Mouse (Mus musculus) heart, adult 11 months (tissue): ENCODE results near the gene Olfr1242.

Experiments used
- DNase-seq: peaks from one replicate; pipeline ENCODE4 v3.0.0; 2022

Olfr1242 gene

GRCm38 (mm10) chr2:89498235-89498634, at the start of gene Olfr1242:
Gene Olfr1242 (minus strand): TSS chr2:89498335.
- no peak for DNase-seq

- no peak for DNase-seq
These were observed 46.4 kb upstream of the Olfr1242 start for GRCm38 (mm10) chr2:89544516-89544915.

- no peak for DNase-seq
These were observed 41.8 kb upstream of the Olfr1242 start for GRCm38 (mm10) chr2:89539923-89540322.

GRCm38 (mm10) chr2:89531387-89531786, 33.3 kb upstream of the Olfr1242 start, which contains the start of gene Olfr1243:
Gene Olfr1243 (minus strand): TSS chr2:89531487.
- no peak for DNase-seq

GRCm38 (mm10) chr2:89487026-89487425, 11.1 kb downstream of the Olfr1242 start, which contains the start of gene Olfr1241:
Gene Olfr1241 (minus strand): TSS chr2:89487126.
- no peak for DNase-seq

GRCm38 (mm10) chr2:89442900-89443299, 55.2 kb downstream of the Olfr1242 start, which contains the start of gene Olfr1240:
Gene Olfr1240 (minus strand): TSS chr2:89443000.
- DNase-seq, result no peak
